Mouse (Mus musculus) lung, embryonic 14.5 days (tissue): ENCODE data around the gene Ncaph2. TPM values are rescaled to one million over a fixed set of nuclear protein-coding genes. Genes with fewer than 3 reads are reported as not detected.

ENCODE experiments used
- ATAC-seq: fragments of 200-750 bp; cut with Nextera tagmentation; 2 replicates; pipeline ENCODE4 v1.8.0; 2017; ENCODE audit warnings: mild to moderate bottlenecking, moderate TSS enrichment, moderate library complexity; ENCODE audit not compliant: insufficient read depth
- DNase-seq: peaks from one replicate; pipeline ENCODE4 v3.0.0-alpha.2; 2015
- H3K27ac ChIP-seq: fragments of 300-500 bp; sonication (generic); 2 replicates; pipeline ENCODE4 v1.5.1; 2014; ENCODE audit warnings: low read depth, mild to moderate bottlenecking, moderate library complexity
- H3K27me3 ChIP-seq: fragments of 300-500 bp; sonication (generic); 2 replicates; pipeline ENCODE4 v1.6.1; 2014; ENCODE audit warnings: low read length, control low read depth; ENCODE audit not compliant: insufficient read depth
- H3K36me3 ChIP-seq: fragments of 300-500 bp; sonication (generic); 2 replicates; pipeline ENCODE4 v1.6.1; 2014; ENCODE audit warnings: control low read depth; ENCODE audit not compliant: insufficient read depth
- H3K4me1 ChIP-seq: fragments of 300-500 bp; sonication (generic); 2 replicates; pipeline ENCODE4 v1.6.1; 2014; ENCODE audit warnings: antibody characterized with exemption, control low read depth; ENCODE audit not compliant: insufficient read depth
- H3K4me2 ChIP-seq: fragments of 300-500 bp; sonication (generic); 2 replicates; pipeline ENCODE4 v1.6.1; 2014; ENCODE audit warnings: mild to moderate bottlenecking
- H3K4me3 ChIP-seq: fragments of 300-500 bp; sonication (generic); 2 replicates; pipeline ENCODE4 v1.5.1; 2014; ENCODE audit warnings: low read depth, low read length
- H3K9ac ChIP-seq: fragments of 300-500 bp; sonication (generic); 2 replicates; pipeline ENCODE4 v1.6.1; 2014
- H3K9me3 ChIP-seq: fragments of 300-500 bp; sonication (generic); 2 replicates; pipeline ENCODE4 v1.6.1; 2016; ENCODE audit warnings: low read depth, low read length, control low read depth
- CTCF ChIP-seq: IDR thresholded peaks from 2 replicates; pipeline ENCODE4 v1.5.1; 2016; ENCODE audit warnings: antibody characterized with exemption, low read depth
- WGBS: fragments of 180-500 bp; shearing (Covaris S2); extraction: QIAGEN DNeasy Blood & Tissue Kit; methylation state at CpG from one replicate; pipeline ENCODE4 v1.1.7; 2014; 5-methylcytosine and 5-hydroxymethylcytosine counted together
- polyA plus RNA-seq: library from polyadenylated mRNA; unstranded; fragments of >200 nt; fragmentation: Nextera tagmentation; extraction: Ambion mirVana; gene quantifications from 2 replicates; pipeline ENCODE4 v1.2.1, GENCODE M21; 2014

Gene Ncaph2
- polyA plus RNA-seq, 1 experiment from 2014 or later, result 168 TPM

DNA sequence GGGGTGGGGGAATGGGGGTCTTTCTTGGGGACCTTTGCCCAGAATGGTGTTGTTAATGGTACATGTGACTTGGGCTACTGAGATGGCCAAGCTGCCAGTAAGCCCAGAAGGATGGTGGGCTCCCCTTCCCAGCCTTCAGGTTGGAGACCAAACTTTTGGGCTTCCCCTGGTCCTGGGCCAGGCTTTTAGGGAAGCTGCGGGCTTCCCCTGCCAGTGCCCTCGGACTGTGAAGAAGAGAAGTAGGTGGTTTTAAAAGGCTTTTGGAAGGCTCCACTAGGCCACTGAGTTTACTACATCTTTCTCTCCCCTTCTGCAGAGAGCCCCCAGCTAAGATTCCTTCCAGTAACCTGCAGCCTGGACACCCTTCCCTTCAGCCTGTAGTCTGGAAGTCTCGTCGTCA is 31.9 kb upstream of the Ncaph2 start:
- peak overlapping the region; percentile 55; the same call in 1 of the 2 replicates for H3K4me2 ChIP-seq
- no peak overlapping the region for H3K27ac ChIP-seq
- no peak overlapping the region for H3K9ac ChIP-seq
- no peaks in the 10 kb centered on the region for H3K36me3 ChIP-seq
- ATAC-seq, result no peak
- WGBS, result 74% methylated on average over 4 of the region's 4 CpGs
- no peaks in the 10 kb centered on the region for H3K4me1 ChIP-seq
- no peak for TF ChIP-seq CTCF
- 0 out of 2 replicates have a peak, but pooled peaks cover 7% of the 10 kb centered on the region for H3K27me3 ChIP-seq
- no peak overlapping the region for H3K4me3 ChIP-seq
- no peaks in the 10 kb centered on the region for H3K9me3 ChIP-seq
- no peak for DNase-seq

DNA sequence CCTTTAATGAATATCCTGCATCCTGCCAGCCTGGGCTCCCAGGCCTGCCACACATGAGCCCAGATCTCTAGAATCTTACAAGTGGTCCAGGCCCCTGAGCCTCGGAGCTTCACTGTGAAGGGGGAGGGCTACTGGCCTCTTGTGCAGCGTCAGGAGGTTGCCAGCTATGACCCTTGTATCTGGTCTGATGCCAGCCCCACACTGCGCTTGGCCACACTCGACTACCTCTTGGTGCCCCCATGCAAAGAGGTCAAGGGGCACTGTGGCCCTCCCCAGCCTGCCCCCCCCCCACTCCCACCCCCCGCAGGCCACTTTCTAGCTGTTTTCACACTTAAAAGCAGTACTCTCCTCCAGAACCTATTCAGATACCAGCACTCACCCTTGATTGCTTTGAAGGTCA is 29.1 kb upstream of the Ncaph2 start:
- 48% methylated on average over 5 of the region's 5 CpGs for WGBS

DNA sequence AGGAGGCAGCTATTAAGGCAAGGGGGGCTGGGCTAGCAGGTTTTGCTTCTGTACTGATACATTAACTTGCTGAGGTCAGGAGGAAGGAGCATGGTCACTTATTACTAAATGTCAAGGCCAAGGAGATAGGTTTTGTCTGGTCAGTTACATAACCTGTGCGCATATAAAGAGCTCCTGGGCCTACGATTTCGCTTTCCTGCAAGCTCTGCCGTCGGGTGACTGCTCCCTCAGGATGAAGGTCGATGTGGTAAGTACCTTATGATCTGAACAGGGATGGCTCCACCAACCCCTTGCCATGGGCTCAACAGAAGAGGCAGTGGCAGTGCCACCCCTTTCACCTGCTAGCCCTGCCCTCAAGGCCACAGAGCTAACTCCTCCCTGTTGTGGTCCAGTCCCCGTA is 21.2 kb upstream of the Ncaph2 start, which contains the start of gene Miox:
TSS of gene Miox (plus strand) at position 128 of the 400 bp plus-strand sequence.
- H3K4me2 ChIP-seq, result no peak within 1 kb of the TSS
- no peak within 1 kb of the TSS for H3K27ac ChIP-seq
- no peaks in the 10 kb centered on the region for H3K27me3 ChIP-seq
- WGBS, result 85% methylated on average over 7 of the region's 7 CpGs
- TF ChIP-seq CTCF, result no peak
- ATAC-seq (no peak), DNase-seq (no peak)
- no peaks in the 10 kb centered on the region for H3K9me3 ChIP-seq
- no peaks in the 10 kb centered on the region for H3K4me1 ChIP-seq
- H3K4me3 ChIP-seq, result no peak within 1 kb of the TSS
- no peaks in the 10 kb centered on the region for H3K36me3 ChIP-seq
- H3K9ac ChIP-seq, result no peak within 1 kb of the TSS

More for the DNA sequence above, 29.1 kb upstream of the Ncaph2 start:
- H3K4me3 ChIP-seq, result no peak overlapping the region
- H3K4me1 ChIP-seq, result no peaks in the 10 kb centered on the region
- H3K27ac ChIP-seq, result no peak overlapping the region
- no peaks in the 10 kb centered on the region for H3K9me3 ChIP-seq
- no peak for ATAC-seq
- DNase-seq, result no peak
- no peak for TF ChIP-seq CTCF
- no peak overlapping the region for H3K9ac ChIP-seq
- H3K27me3 ChIP-seq, result 0 out of 2 replicates have a peak, but pooled peaks cover 7% of the 10 kb centered on the region
- no peak overlapping the region for H3K4me2 ChIP-seq
- H3K36me3 ChIP-seq, result no peaks in the 10 kb centered on the region

DNA sequence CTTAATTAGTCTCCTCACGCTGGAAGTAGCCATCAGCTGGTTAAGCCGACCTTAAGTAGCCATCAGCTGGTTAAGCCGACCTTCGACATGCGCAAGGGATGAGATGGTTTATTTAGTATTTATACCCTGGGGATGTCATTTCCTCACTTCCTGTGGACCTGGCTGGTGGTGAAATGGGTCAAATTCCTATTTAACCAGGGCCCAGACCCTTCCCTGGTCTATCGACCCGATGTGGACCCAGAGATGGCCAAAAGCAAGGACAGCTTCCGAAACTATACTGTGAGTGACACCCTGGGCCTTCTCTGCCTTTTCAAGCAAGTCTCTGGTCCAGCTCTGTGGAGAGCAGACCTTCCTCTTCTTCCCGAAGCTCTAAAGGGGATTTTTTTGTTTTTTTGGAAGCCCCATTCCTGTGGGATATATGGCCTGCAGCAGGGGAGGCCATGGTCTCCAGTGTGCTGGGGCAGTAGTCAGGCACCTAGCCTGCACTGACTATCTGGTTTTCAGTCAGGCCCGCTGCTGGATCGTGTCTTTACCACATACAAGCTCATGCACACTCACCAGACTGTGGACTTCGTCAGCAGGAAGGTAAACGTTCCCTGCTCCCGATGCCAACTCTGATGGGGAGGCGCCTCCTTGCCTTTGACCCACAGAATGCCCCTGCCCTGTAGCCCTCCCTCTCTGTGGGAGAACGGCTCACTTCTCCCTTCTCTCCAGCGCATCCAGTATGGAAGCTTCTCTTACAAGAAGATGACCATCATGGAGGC is 20.6 kb upstream of the Ncaph2 start:
- Histone ChIP-seq H3K36me3 (no peaks in the 10 kb centered on the region), H3K27me3 (no peaks in the 10 kb centered on the region), H3K27ac (no peak overlapping the region), H3K4me3 (no peak overlapping the region), H3K4me2 (no peak overlapping the region), H3K4me1 (no peaks in the 10 kb centered on the region), H3K9ac (no peak overlapping the region), H3K9me3 (no peaks in the 10 kb centered on the region)
- WGBS, result 75% methylated on average over 17 of the region's 17 CpGs
- TF ChIP-seq CTCF, result no peak
- no peak for ATAC-seq
- no peak for DNase-seq

DNA sequence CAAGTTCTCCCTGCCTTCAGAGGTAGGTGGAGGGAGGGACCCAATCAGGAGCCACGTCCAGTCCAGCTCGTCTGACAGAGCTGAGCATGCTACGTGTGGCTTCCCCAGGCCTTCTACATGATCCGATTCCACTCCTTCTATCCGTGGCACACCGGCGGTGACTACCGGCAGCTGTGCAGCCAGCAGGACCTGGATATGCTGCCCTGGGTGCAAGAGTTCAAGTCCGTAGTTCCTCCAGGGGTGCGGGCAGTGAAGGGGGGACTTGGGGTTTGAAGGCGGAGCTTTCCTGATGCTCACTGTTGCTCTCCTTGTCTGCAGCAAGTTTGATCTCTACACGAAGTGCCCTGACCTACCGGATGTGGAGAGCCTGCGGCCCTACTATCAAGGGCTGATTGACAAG is 19.1 kb upstream of the Ncaph2 start:
- Histone ChIP-seq H3K9me3 (no peaks in the 10 kb centered on the region), H3K27ac (no peak overlapping the region), H3K4me1 (no peaks in the 10 kb centered on the region), H3K27me3 (no peaks in the 10 kb centered on the region), H3K4me2 (no peak overlapping the region), H3K4me3 (no peak overlapping the region), H3K36me3 (no peaks in the 10 kb centered on the region), H3K9ac (no peak overlapping the region)
- DNase-seq (no peak), ATAC-seq (no peak)
- TF ChIP-seq CTCF, result no peak
- WGBS, result 76% methylated on average over 14 of the region's 14 CpGs

DNA sequence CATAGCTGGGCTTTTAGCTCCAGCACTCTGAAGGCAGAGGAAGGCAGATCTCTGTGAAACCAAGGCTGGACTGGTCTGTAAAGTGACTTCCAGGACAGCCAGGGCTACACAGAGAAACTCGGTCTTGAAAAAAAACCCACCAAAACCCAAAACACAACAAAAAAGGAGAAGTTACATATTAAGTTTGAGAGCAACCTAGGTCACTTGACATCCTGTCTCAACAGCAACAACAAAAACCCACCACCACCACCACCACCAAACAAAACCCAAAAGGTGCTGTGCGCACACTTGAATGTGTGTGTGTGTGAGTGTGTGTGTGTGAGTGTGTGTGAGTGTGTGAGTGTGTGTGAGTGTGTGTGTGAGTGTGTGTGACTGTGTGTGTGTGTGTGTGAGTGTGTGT is 15.8 kb upstream of the Ncaph2 start:
- no peaks in the 10 kb centered on the region for H3K27me3 ChIP-seq
- H3K4me3 ChIP-seq, result no peak overlapping the region
- no peak overlapping the region for H3K9ac ChIP-seq
- H3K9me3 ChIP-seq, result no peaks in the 10 kb centered on the region
- WGBS, result 83% methylated on average over 2 of the region's 2 CpGs
- H3K4me1 ChIP-seq, result no peaks in the 10 kb centered on the region
- H3K27ac ChIP-seq, result no peak overlapping the region
- DNase-seq, result no peak
- no peak for ATAC-seq
- H3K36me3 ChIP-seq, result no peaks in the 10 kb centered on the region
- H3K4me2 ChIP-seq, result no peak overlapping the region
- TF ChIP-seq CTCF, result no peak

DNA sequence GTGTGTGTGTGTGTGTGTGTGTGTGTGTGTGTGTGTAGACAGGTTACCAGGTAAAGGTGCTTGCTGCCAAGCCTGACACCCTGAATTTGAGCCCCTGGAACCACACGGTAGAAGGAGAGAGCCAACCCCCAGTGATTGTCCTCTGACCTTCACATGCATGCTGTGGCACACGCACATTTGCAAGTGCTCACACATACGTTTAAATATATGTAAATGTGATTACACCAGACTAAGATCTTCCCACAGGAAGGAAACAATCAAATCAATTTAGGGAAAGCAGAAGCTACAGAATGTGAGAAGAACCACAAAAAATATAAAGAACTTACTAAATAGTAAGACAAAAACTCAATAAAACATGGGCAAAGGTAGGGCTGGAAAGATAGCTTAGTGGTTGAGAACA is 15.4 kb upstream of the Ncaph2 start:
- Histone ChIP-seq H3K27ac (no peak overlapping the region), H3K4me3 (no peak overlapping the region), H3K9me3 (no peaks in the 10 kb centered on the region), H3K4me2 (no peak overlapping the region), H3K9ac (no peak overlapping the region), H3K4me1 (no peaks in the 10 kb centered on the region), H3K27me3 (no peaks in the 10 kb centered on the region), H3K36me3 (no peaks in the 10 kb centered on the region)
- WGBS, result 70% methylated on average over 3 of the region's 3 CpGs
- TF ChIP-seq CTCF, result no peak
- ATAC-seq (no peak), DNase-seq (no peak)

DNA sequence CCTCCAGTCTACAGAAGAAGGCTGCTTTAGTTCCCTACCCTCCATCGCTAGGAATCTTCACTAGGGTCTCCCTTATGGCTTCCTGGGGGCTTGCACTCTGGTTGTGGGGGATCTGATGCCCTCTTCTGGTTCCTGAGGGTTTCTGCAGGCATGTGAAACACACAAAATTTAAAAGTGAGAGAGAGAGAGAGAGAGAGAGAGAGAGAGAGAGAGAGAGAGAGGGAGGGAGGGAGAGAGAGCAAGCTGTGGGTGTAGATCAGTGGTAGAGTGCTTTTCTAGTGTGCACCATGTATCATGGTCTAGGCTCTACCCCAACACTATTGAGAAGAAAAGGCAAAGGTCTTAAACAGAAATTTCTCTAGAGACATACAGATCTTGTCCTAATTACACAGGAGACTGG is 13.8 kb upstream of the Ncaph2 start:
- DNase-seq (no peak), ATAC-seq (no peak)
- 53% methylated on average over 1 of the region's 1 CpGs for WGBS
- no peak for TF ChIP-seq CTCF
- Histone ChIP-seq H3K4me3 (no peak overlapping the region), H3K9me3 (no peaks in the 10 kb centered on the region), H3K27ac (no peak overlapping the region), H3K9ac (no peak overlapping the region), H3K27me3 (no peaks in the 10 kb centered on the region), H3K36me3 (no peaks in the 10 kb centered on the region), H3K4me2 (no peak overlapping the region), H3K4me1 (no peaks in the 10 kb centered on the region)
